17 mouse cellular contexts compared by ENCODE assay signal in the genomic region with DNA sequence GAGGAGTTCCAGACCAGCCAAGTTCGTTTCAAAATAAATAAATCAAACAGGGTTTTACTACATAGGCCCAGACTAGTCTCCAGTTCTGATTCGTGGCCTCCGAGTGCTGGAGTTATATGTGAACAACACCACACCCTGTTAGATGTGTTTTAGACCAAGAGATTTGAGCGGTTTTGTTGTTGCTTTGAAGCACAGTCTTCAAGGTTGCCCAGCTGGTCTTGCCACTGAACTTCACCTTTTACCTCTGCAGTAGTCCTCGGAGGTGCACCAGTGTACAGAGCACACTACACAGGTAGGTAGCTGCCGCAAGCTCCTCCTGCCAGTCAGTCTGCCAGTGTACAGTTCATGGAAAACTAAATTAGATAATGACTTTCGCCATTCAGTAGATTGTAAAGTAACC.
"Had no signal": no experiment of that assay in that cellular context is flagged by ENCODE, and none has a peak within 500 bp of the region (broad histone marks: within the 10 kb centered on the region; RNA-seq: fewer than 3 reads in every experiment).

No protein-coding gene starts in this region.

- H3K9ac ChIP-seq: kidney, embryonic 15.5 days; limb, embryonic 12.5 days; limb, embryonic 15.5 days; liver, embryonic 14.5 days; liver, postnatal 0 days; lung, embryonic 14.5 days; midbrain, embryonic 13.5 days had no signal

- ATAC-seq: liver, postnatal 0 days; midbrain, embryonic 13.5 days had no signal

- H3K27ac ChIP-seq: kidney, embryonic 15.5 days; limb, embryonic 12.5 days; limb, embryonic 15.5 days; liver, embryonic 14.5 days; midbrain, embryonic 10.5 days; midbrain, embryonic 13.5 days had no signal

- H3K4me1 ChIP-seq: limb, embryonic 15.5 days; midbrain, embryonic 10.5 days had no signal

- H3K27me3 ChIP-seq: kidney, embryonic 15.5 days; limb, embryonic 12.5 days; limb, embryonic 15.5 days; midbrain, embryonic 13.5 days had no signal

- H3K9me3 ChIP-seq: kidney, embryonic 15.5 days; limb, embryonic 12.5 days; limb, embryonic 15.5 days; midbrain, embryonic 10.5 days; midbrain, embryonic 13.5 days had no signal

- H3K36me3 ChIP-seq: kidney, embryonic 15.5 days; limb, embryonic 12.5 days; midbrain, embryonic 13.5 days had no signal

- H3K4me3 ChIP-seq: kidney, embryonic 15.5 days; limb, embryonic 12.5 days; limb, embryonic 15.5 days; midbrain, embryonic 10.5 days; midbrain, embryonic 13.5 days had no signal

- DNase-seq: kidney, adult 8-10 months; kidney, postnatal 10 days; kidney, postnatal 36 days; left cerebral cortex, postnatal 4 days; liver, postnatal 0 days; lung, embryonic 14.5 days; lung, postnatal 10 days; lung, postnatal 36 days; thymus, adult 18-20 months; thymus, postnatal 36 days had no signal

- H3K4me2 ChIP-seq: kidney, embryonic 15.5 days; limb, embryonic 12.5 days; limb, embryonic 15.5 days; liver, embryonic 11.5 days; lung, embryonic 14.5 days; midbrain, embryonic 13.5 days had no signal
